Mouse (Mus musculus): Measurements from ENCODE around the gene Kazn.
A peak's percentile ranks its signal among the peaks of the same experiment; 100 is the strongest.

Kazn gene

DNA sequence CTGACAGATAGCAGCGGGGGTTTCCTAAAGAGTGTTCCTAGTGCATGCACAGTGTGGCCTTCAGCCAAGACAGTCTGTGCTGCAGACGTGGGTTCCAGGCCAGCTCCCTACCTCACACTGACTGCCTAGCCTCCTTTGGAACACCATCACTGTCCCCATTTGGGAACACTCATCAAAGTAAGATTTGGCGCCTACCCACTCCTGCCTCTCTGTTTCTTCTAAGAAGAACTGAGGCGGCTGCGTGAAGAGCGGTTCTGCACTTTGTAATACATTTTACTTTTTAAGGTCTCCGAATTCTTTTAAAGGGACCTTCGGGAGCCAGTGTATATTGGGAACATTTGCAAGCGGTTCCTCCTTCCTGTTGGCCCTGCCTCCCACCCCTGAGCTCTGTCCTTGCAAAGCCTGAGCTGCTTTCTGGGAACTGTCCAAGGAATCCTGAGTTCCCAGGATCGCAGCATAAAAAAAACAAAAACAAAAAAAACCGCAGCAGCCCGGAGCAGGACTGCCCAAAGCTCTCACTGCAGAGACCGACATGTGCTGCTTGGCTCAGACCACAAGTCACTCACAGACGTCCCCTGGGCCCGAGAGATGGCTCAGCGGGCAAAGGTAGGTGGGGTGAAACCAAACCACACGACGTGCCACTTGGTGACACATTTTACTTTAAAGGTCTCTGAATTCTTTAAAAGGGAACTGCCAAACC is 161.5 kb downstream of the Kazn start:
- DNase-seq (ENCODE audit: low spot score in 2 of 2) = peak; percentile 27 to 46

DNA sequence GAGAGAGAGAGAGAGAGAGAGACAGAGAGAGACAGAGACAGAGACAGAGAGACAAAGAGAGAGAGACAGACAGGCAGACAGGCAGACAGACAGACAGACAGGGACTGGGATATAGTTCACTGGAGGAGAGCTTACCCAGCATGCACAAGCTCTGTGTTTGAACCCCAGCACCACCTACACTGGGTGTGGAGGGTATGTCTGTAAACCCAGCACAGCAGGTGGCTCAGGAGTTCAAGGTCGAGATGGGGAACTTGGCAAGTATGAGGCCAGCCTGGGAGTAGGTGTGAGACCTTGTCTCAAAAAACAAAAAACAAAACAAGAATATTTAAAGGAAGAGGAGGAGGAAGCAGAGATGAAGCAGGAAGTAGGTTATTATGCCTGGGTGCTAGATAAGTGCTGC is 162.3 kb downstream of the Kazn start:
- no peak for DNase-seq (ENCODE audit: low spot score in 2 of 2)

DNA sequence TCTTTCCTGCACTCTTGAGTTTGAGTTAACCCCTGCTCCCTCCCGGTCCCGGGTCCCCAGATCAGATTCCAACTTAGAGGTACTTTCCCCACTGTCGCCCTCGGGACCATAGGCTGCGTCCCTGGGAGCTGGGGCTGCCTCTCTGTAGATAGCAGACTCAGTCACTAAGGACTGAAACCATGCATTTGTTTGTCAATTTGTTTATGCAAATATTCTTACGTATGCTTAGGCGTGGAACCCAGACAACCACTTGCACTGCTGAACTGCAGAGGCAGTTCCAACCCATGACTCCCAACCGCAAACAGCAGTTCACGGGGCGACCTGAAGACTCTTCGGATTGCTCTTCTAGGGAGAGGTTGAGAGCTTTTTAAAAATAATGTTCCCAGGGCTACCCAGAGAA is 163.3 kb downstream of the Kazn start:
- DNase-seq (ENCODE audit: low spot score in 2 of 2) = no peak

DNA sequence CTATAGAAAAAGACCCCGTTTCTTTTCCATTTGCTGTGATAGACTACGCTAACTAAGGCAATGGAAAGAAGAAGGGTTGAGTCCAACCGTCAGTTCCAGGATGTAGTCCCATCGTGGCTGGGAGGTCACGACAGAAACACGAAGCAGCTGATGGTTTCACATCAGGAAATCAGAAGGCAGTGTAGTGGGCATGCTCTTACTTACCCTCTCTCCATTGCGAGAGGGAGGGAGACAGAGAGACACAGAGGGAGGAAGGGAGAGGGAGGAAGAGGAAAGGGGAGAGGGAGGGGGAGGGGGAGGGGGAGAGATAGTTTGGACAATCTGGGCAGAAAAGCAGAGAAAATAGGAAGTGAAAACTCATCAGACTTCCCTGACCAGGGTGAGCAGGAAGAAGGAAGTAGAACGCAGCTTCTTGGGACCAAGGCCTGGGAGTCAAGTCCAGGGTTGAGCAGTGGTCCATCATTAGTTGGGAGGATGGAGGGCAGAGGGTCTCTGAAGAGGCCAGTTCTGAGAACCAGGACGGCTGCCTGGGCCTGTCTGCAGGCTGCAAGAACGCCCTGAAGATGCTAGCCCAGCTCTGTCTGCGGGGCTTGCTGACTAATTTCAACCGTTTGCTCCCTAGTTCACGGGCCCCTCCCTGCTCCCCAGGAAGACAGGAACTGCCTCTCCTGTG is 165.0 kb downstream of the Kazn start:
- no peak for DNase-seq (ENCODE audit: low spot score in 2 of 2)

DNA sequence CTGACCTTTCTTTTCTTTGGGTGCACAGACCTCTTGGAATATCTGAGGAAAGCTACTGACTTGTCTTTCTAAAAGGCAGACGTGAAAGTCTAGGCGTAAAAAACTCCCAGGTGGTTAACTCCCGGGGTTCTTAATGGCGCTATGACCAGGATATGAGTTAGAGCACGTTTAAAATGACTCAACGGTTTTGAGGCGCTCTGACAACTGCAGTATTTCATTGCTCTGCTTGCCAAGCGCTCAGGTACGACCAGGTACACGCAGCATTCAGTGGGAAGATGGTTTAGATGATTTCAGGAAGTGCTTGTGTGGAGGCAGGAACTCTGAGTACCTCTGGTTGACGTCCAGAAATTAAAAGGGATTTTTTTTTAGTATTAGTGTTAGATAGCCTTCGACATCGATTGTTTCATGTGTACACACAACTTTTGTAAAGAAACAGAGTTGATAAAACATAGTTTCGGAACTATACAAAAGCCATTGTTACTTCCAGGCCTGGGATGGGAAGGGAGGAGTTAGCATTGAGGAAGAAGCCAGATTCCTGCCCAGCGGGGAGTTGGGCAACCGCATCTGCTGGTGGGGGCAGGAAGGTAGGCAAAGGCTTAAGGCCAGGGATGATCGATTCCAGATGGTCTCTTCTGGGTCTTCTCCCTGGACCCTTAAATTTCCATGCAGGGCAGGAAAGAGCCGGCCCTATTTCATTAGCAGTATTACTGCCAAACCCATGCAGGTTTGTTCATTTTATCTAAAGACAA is 167.8 kb downstream of the Kazn start:
- no peak for DNase-seq (ENCODE audit: low spot score in 2 of 2)

DNA sequence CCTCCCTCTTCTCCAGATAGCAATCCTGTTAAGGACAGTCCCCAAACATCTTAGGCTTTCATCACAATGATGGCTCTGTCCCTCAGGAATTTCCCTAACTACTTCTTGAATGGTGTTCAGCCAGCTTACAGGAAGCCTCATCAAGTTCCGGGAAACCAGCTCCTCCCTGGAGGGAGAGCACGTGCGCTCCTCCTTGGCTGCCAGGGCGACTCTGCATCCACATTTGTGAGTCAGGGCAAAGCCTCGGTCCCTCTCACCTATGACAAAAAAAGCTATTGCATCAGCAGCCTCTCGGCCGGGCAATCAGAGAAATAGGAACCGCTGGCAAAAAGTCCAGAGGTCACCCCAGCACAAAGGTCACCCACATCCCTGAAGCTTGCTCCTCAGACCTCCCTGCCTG is 168.4 kb downstream of the Kazn start:
- DNase-seq (ENCODE audit: low spot score in 2 of 2) = no peak

DNA sequence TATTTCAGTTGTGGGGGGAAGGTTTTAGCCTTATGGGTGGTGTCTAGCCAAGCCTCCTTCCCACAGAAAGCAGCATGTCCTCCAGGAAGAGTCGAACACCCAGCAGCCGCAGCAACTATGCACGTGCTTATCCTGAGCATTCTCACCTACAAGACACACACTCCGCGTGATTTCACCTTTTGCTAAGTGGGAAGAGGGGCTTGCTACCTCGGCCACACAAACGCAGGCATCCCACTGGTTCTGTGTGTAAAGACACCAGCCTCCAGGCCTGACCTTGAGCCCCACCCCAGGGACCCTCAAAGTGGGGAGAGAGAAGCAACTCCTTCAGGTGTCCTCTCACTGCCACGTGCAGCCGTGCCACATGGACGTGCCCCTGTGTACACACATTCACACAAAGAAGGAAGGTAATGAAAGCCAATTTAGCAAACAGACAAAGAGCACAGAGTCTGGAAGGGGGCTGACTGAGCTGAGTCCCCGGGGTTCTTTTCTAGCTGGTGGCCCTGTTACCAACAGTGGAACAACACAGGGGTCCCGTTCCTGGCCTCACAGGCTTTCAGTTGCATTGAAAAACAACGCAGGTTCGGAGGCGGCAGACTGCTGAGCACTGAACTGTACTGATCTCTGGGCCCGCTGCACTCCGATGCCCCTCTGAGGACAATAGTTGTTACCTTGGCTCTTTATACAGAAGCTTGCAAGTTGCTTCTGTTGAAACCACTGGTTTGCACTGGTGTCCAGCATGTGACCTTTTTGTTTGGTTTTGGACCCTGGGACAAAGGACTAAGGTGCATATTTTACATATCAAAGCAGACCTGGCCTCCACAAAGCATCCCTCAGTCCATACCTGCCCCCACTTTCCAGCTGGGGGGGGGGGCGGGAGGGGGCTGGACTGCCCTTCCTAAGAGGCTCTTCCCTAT is 170.0 kb downstream of the Kazn start:
- DNase-seq (ENCODE audit: low spot score in 2 of 2) = no peak

DNA sequence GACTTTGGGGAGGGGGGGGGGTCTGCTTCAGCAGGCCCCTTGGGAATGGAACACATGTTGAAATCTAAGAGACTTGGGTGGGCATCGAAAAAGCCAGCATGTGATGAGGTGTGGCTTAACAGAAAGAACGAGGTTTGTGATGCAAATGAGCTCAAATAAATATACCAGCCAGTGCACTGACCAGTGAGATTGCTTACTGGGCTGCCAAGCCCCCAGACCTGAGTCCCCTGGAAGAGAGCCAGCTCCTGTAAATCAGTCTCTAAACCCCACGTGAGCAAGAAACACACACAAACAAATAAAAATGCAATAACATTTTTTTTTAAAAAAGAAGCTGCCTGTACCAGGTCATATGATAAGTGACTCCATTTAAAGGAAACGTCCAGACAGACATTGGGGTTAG is 172.6 kb downstream of the Kazn start:
- DNase-seq (ENCODE audit: low spot score in 2 of 2) = no peak

DNA sequence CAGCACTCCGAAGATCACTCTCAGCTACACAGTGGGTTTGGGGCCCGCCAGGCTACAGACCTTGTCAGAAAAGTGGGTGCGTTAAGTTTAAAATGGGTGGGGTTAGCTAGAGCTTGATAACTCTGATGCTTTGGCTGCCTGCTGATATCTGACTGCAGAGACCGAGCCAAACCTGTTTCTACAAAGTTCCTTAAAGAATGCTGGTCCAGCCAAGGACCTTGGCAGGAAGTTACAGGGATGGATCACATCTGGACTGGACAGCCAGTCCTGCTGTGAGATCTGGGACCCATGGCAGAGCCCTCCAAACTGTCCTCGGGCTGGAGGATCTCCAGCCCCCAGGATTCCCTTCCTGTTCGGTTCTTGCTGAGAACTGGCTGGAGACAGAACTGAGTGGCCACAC is 173.4 kb downstream of the Kazn start:
- DNase-seq (ENCODE audit: low spot score in 2 of 2) = no peak

DNA sequence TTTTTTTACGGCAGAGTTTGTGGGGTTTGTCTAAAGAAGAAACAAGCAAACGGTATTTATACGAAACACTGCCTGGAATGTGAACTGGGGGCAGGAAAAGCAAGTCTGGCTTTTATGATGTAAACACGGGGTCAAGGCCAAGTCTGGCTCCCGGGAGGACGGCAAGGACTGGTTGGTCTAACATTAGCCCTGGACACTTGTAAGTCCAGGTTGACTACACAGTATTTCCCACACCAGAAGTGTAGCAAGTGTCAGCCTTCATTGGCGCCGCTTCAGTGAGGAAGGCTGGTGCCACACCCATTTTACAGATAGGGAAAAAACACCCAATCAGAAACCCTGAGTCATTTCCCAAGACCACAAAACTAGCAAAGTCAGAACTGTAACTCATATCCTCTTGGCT is 173.9 kb downstream of the Kazn start:
- DNase-seq (ENCODE audit: low spot score in 2 of 2) = no peak

DNA sequence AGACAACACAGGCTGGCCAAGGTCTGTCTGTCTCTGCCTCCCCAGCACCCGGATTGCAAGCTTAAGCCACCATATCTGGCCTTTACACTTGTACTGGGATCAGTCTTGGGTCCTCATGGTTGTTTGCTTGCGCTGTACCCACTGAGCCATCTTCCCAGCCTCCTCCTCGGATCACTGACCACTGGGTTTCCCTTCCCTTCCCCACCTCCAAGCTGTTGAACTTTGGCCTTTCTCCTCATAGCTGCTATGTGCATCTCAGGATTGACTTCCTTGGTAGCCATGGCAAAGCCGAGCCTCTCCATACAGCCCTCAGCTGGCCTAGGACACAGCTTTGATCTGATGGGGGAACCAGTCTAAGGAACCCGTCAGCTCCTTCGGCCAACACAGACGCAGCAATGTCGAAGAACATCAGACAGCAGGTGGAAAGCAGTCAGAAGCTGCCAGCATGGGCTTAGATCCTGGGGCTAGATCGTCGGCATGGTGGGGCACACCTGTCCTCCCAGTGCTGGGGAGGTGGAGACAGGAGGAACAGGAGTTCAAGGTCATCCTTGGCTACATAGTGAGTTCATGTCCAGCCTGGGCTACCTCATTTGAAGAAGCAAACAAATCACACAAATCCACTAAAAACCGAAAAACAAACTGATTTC is 174.5 kb downstream of the Kazn start:
- no peak for DNase-seq (ENCODE audit: low spot score in 2 of 2)

DNA sequence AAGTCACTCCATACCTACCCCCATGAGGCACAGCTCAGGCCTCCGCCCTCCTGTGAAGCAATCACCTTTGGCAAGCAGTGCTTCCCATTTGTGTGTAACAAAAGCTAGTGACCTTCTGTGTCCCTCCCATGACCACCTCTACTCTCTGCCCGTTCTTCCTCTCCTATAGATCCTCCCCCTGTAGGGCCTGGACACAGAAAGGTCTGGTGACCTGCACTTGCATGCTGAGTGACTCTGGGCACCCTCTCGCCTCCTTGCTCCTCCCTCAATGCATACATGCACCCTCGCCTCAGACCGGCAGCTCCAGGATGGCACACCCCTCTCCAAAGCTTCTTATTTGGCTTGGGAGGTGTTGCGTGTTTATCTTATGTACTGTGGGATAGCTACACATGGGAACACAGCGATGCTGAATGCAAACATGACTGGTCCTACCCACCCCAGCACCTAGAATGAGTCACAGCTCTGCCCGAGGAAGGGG is 176.1 kb downstream of the Kazn start:
- no peak for DNase-seq (ENCODE audit: low spot score in 2 of 2)

DNA sequence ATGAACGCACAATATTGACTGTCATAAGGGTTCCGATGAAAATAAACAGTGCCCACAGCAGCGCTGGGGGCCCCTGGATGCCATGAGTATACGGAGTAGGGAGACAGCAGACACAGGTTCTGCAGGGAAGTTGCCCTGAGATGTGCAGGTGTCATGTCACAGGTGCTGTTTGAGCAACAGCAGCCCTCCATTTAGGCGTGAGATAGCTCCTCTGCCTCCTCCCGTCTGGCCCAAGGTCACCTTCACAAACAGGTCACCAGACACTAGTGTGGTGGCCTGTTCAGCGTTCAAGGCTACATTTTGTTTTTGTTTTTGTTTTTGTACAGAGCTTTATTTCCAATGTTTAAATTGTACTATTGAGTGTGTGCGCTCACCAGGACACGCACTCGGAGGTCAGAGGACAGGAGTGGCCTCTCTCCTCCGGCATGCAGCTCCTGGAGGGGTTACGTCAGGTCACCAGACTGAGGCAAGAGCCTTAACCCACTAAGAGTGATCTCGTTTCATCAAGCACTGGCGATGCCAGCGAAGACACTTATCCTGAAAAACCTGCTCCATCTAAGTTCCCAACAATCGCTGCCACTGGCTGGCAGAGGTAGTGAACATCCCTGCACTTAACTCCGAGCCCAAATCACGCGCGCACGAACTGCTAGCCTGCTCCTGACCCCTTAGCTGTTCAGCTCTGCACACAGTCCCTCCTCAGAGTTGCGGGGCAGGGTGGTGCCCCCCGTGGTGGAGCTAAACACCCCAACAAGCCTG is 177.5 kb downstream of the Kazn start:
- DNase-seq (ENCODE audit: low spot score in 2 of 2) = no peak

DNA sequence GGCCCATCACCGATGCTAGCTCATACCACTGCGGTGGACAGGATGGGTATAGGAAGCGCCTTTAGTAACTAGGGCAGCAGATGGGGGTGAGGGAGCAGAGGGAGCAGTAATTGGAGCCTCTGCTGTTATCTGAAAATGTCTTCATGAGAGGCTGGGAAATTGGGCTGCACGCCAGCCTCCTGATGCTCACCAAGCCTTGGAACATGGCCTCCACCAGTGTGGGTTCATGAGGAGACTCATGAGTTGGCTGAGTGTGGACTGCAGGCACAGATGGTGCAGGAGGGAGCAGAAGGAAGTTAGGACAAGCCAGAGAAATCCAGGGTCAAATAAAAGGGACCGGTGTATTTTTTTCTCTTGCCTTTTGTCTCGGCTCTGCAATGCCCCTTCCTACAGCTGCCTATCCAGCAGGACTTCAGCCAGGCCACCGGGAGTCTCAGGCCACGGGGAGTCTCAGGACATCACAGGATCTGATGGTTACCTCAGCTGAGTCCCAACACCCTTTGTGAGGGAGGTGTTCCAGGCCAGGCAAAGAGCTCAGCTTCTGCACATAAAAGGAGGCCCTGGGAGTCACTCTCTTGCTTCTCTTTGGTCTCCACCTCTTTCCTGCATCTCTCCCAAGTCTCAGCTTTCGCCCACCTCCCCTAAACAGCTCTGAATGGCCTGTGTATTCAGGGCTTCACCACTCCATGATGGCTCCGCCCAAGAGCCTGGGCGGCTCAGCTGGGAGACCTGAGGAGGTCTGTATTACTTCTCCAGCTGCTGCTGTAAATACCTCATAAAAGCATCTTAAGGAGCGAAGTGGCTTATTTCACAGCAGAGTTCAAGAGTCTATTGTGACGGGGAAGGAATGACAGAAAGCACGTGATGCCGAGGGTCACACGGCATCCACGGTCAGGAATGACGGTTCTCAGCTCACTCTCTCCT is 178.5 kb downstream of the Kazn start:
- no peak for DNase-seq (ENCODE audit: low spot score in 2 of 2)

DNA sequence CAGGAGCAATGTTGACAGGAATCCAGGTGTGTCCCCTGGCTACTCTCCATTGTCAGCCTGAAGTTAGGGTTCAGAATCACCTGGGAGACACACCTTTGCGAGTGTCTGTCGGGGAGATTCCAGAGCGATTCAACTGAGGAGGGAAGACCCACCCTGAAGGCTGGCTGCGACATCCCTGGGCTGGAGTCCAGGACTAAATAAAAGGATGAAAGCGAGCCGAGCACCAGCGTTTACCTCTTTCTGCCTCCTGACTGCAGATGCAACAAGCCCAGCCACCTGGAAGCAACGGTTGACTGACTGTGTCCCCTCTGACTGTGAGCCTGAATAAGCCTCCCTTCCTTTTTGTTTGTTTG is 179.4 kb downstream of the Kazn start:
- no peak for DNase-seq (ENCODE audit: low spot score in 2 of 2)

DNA sequence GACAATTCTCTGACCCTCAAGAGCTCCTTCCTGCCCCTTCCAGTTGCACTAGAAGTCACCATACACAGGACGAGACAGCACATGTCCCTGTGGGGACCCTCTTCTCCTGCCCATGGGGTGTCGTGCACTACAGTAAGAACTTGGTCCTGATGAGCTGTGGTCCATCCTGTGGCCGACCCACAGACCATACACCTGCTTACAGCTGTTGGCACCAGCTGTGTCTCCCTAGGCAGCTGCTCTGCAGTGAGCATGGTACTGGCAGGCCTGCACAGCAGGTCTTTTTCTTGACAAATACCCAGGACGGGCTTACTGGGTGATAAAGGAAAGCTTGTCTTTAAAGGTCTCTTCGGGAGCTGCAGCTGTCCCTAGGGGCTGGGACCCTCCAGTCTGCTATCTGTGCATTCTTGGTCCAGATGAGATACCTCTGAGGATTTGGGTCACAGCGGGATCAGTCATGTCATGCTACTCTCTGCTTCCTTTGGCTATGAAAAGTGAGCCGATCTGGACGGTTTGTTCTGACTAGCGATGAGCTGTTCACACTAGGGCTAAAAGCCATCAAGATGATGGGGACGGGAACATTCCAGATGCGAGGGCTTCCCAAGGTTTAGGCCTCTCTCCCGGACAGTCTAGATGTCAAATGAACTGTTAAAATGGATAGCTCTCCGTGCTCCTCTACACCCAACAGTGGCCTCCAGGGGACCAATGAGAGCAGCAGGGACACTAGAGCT is 179.9 kb downstream of the Kazn start:
- no peak for DNase-seq (ENCODE audit: low spot score in 2 of 2)

DNA sequence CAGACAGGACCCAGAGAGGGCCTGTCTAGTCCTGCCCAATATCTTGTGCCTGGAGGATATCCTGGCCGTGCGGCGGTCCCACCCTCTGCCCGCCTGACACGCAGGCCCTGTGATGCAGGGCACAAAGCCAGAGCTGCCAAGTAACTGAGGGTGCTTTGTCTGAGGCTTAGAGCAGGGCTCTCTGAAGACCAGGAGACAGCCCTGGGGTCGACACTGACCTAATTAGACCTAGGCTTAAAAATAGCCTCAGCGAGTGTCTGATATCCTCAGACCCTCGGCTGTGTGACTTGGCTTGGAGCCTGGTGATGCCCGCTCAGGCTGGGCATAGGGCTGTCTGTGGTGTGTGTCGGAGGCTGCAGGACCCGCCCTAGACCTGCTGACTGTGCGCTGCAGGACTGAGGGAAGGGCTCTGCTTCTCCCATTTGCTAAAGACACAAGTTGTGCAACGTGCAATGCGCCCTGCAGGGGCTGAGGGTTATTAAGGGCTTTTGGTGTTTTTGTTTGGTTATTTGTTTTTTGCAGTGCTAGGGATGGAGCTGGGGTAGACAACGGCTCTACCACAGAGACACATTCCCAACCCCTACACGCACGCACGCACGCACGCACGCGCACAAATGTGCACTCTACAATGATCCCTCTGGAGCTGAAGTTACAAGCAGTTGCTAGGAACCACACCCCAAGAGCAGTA is 181.5 kb downstream of the Kazn start:
- DNase-seq (ENCODE audit: low spot score in 2 of 2) = peak in 1 of 2 experiments; percentile 41

DNA sequence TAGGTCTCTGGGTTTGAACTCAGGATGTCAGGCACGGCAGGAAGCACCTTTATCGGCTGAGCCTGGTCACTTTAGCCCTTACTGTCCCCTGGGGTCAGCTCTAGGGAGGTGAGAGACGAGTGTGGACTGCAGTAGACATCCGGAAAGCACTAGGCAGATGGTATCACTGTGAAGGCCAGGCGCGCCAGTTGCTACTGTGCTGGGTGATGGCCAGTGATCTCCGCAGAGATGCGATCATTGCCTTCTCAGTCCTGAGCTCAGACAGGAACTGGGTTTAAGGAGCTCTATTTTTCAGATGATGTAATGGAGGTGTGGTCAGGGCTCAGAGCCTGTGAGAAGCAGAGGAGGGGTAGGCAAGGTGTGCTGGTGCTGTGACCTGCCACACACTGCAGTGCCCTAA is 183.6 kb downstream of the Kazn start:
- no peak for DNase-seq (ENCODE audit: low spot score in 2 of 2)
